Mouse (Mus musculus) lung, adult 2 months (tissue): ENCODE measurements around the gene Atp13a1.

ENCODE experiments used
- CTCF ChIP-seq: fragments of 200-500 bp; IDR thresholded peaks from 2 replicates; pipeline ENCODE4 v1.5.1; 2011; ENCODE audit warnings: mild to moderate bottlenecking, low read length, control low read depth; ENCODE audit not compliant: insufficient read depth
- POLR2A ChIP-seq: fragments of 200-500 bp; IDR thresholded peaks from 2 replicates; pipeline ENCODE4 v1.6.1; 2011; ENCODE audit warnings: low read depth, mild to moderate bottlenecking, control low read depth, low read length, borderline replicate concordance; ENCODE audit errors: extremely low read depth

- TF ChIP-seq CTCF (no peak), POLR2A (no peak)
Measured at GRCm38 (mm10) chr8:69826371-69826770, 35.4 kb downstream of the Atp13a1 start.
